Mouse (Mus musculus) intestine, embryonic 14.5 days (tissue): ENCODE measurements around the gene Srebf1. TPM values are rescaled to one million over a fixed set of nuclear protein-coding genes. Genes with fewer than 3 reads are reported as not detected.
A peak's percentile ranks its signal among the peaks of the same experiment; 100 is the strongest.

Experiments
- ATAC-seq: fragments of 200-750 bp; cut with Nextera tagmentation; replicated peaks from 2 replicates; pipeline ENCODE4 v1.8.0; 2017; ENCODE audit warnings: low read depth, moderate number of reproducible peaks, moderate TSS enrichment, moderate library complexity; ENCODE audit not compliant: low FRiP score, low TSS enrichment
- DNase-seq: peaks from one replicate; pipeline ENCODE4 v3.0.0-alpha.2; 2018; ENCODE audit warnings: low spot score
- H3K27ac ChIP-seq: fragments of 300-500 bp; sonication (generic); 2 replicates; pipeline ENCODE4 v1.5.1; 2014; ENCODE audit warnings: low read depth, mild to moderate bottlenecking, control low read depth
- H3K27me3 ChIP-seq: fragments of 300-500 bp; sonication (generic); replicated peaks from 2 replicates; pipeline ENCODE4 v1.6.1; 2014; ENCODE audit warnings: low read length, control low read depth; ENCODE audit not compliant: control insufficient read depth, insufficient read depth
- H3K36me3 ChIP-seq: fragments of 300-500 bp; sonication (generic); 2 replicates; pipeline ENCODE4 v1.6.1; 2014; ENCODE audit warnings: low read length, control low read depth; ENCODE audit not compliant: control insufficient read depth, insufficient read depth
- H3K4me1 ChIP-seq: fragments of 300-500 bp; sonication (generic); replicated peaks from 2 replicates; pipeline ENCODE4 v1.6.1; 2014; ENCODE audit warnings: low read length, control low read depth, mixed read lengths; ENCODE audit not compliant: control insufficient read depth, insufficient read depth
- H3K4me2 ChIP-seq: fragments of 300-500 bp; sonication (generic); 2 replicates; pipeline ENCODE4 v1.6.1; 2014; ENCODE audit warnings: low read length
- H3K4me3 ChIP-seq: fragments of 300-500 bp; sonication (generic); 2 replicates; pipeline ENCODE4 v1.5.1; 2014; ENCODE audit warnings: low read depth, low read length, control low read depth, mixed read lengths
- H3K9ac ChIP-seq: fragments of 300-500 bp; sonication (generic); 2 replicates; pipeline ENCODE4 v1.6.1; 2014; ENCODE audit warnings: mild to moderate bottlenecking, low read length
- H3K9me3 ChIP-seq: fragments of 300-500 bp; sonication (generic); 2 replicates; pipeline ENCODE4 v1.6.1; 2016; ENCODE audit warnings: low read length, control low read depth; ENCODE audit not compliant: control insufficient read depth
- WGBS: fragments of 180-500 bp; shearing (Covaris S2); extraction: QIAGEN DNeasy Blood & Tissue Kit; methylation state at CpG from one replicate; pipeline ENCODE4 v1.1.7; 2014; 5-methylcytosine and 5-hydroxymethylcytosine counted together
- polyA plus RNA-seq: library from polyadenylated mRNA; unstranded; fragments of >200 nt; fragmentation: Nextera tagmentation; extraction: Ambion mirVana; gene quantifications from 2 replicates; pipeline ENCODE4 v1.2.1, GENCODE M21; 2014

Srebf1 gene
- polyA plus RNA-seq, 1 experiment from 2014 or later: 97.7 TPM

DNA sequence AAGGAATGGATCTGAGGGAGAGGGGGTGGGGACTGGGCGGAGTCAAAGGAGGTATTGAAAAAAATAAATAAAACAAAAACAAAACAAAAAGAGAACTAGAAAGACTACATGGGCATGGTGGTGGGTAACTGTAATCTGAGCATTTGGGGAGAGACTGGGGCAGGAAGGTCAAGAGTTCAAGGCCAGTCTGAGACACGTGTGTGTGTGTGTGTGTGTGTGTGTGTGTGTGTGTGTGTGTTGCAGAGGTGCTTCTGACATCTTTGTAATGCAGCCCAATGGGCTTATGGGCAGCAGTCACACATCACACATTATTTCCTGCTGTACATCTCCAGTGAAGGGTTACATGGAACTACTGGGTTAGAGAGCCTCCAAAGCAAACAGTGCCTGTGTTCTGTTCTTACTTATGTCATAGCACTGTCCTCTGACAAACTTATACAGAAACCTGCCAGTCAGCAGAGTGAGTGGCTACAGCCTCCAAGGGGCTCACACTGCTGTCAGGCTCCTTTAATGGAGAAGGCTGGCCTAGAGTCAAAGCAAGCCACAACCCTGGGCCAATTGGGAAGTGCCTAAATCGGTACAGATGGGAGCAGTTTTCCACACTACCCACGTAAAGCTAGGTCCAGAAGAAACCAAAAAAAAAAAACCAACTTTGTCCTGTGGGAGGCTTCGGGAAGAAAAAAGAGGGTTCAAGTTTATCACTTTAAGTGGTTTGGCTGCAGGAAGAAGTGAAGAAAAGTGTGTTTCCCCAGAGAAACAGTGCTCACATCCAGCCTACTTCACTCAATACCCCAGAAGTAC lies 25.6 kb upstream of the Srebf1 start:
- no peak for DNase-seq
- no peak overlapping the region for H3K4me2 ChIP-seq
- peaks cover 9% of the 10 kb centered on the region for H3K4me1 ChIP-seq
- H3K4me3 ChIP-seq: no peak overlapping the region
- H3K36me3 ChIP-seq: 0 out of 2 replicates have a peak, but pooled peaks cover 6% of the 10 kb centered on the region
- H3K9ac ChIP-seq: no peak overlapping the region
- no peaks in the 10 kb centered on the region for H3K27me3 ChIP-seq
- 47% methylated on average over 5 of the region's 5 CpGs for WGBS
- H3K9me3 ChIP-seq: no peaks in the 10 kb centered on the region
- peak overlapping the region; percentile 5; the same call in 1 of the 2 replicates for H3K27ac ChIP-seq
- ATAC-seq: no peak

DNA sequence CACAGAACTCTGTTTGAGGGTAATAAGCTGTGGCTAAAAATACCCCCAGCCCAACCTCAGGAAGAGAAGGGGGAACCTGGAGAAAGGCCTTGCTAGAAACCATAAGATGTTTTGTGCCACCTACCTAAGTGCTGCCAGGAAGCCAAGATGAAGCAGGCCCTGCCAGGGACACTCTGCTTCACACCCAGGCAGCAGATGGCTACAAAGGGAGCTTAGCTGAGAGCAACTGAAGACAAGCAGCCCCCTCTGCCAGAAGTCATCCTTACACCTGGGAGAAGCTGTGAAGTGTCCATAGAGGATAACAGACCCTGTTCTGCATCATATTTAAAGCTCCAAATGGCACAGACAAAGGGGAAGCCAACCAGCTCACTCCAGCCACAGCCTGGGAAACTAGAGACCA lies 23.7 kb upstream of the Srebf1 start:
- Histone ChIP-seq H3K4me3 (no peak overlapping the region), H3K27me3 (no peaks in the 10 kb centered on the region), H3K27ac (no peak overlapping the region), H3K9ac (no peak overlapping the region), H3K9me3 (no peaks in the 10 kb centered on the region), H3K4me1 (peaks cover 9% of the 10 kb centered on the region), H3K4me2 (no peak overlapping the region), H3K36me3 (peaks cover 16% of the 10 kb centered on the region; the same call in 1 of the 2 replicates)
- ATAC-seq: no peak
- DNase-seq: no peak

DNA sequence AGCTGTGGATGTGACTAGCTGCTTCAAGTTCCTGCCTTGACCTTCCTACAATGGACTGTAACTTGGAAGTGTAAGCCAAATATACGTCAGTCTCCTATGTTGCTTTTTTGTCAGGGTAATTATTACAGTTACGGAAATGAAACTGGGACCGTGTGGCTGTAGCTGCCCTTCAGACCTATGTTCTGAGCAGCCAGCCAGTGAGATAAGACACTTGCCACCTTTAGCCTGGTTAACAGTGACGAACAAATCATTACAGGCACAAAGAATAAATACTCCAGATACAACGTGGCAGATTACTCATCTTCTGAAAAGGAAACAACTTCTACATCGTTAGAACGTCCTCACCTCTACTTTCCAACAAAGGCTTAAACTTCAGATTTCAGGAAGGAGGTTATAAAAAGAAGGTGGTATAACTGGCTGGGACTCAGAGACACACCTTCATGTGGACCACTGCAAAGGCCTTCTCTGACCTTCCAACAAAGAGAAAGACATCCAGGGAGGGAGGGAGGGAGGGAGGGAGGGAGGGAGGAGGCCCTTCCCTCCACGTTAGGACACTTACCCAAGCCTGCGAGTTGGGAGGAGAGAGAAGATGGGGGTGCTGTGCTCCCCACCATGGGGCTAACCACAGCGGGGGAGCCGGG lies 22.2 kb upstream of the Srebf1 start:
- 79% methylated on average over 11 of the region's 11 CpGs for WGBS
- ATAC-seq (no peak), DNase-seq (no peak)
- H3K9me3 ChIP-seq: no peaks in the 10 kb centered on the region
- peaks cover 9% of the 10 kb centered on the region for H3K4me1 ChIP-seq
- H3K36me3 ChIP-seq: peaks cover 30% of the 10 kb centered on the region
- no peak overlapping the region for H3K27ac ChIP-seq
- no peaks in the 10 kb centered on the region for H3K27me3 ChIP-seq
- no peak overlapping the region for H3K4me3 ChIP-seq
- no peak overlapping the region for H3K4me2 ChIP-seq
- no peak overlapping the region for H3K9ac ChIP-seq

DNA sequence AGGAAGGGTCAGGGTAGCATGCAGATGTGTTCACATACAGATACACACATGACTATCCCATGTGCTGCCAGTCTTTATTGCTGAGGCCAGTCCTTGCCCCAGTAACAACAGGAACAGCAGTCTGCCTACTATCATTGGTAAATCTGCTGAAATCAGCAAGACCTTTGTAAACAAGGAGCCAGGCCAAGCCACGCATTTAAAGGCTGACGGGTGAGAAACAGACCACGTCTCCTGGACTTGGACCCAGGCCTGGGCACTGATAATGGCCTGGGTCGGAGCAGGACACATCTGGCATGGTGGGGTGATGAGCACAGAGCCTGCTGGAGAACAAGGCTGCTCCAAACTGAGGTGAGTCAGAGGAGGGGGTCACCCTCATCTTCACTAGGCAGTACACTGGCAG lies 18.1 kb upstream of the Srebf1 start:
- Histone ChIP-seq H3K27ac (no peak overlapping the region), H3K36me3 (peaks cover 28% of the 10 kb centered on the region)
- 69% methylated on average over 4 of the region's 4 CpGs for WGBS

DNA sequence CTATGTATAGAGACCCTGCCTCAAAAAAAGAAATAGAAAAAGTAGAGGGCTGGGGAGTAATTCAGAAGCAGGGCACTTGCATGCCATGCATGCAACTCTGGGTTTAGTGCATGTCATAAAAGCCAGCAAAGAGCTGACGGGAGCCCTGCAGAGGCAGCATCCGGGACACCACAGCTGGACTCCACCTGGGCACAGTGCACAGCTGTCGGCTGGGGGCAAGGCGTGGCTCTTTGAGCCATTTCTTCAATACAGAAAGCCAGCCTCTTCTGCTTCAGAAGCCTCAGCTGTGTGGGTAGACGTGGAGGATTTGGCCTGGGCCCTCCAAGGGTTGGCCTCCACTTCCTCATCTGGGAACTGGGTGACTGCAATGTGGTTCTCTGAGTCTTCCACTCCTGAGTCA lies 13.0 kb upstream of the Srebf1 start:
- H3K27ac ChIP-seq: no peak overlapping the region
- no peak for ATAC-seq

More for the DNA sequence above, 18.1 kb upstream of the Srebf1 start:
- Histone ChIP-seq H3K27me3 (no peaks in the 10 kb centered on the region), H3K4me3 (no peak overlapping the region), H3K4me1 (no peaks in the 10 kb centered on the region), H3K9me3 (no peaks in the 10 kb centered on the region), H3K4me2 (no peak overlapping the region), H3K9ac (no peak overlapping the region)
- ATAC-seq (no peak), DNase-seq (no peak)

DNA sequence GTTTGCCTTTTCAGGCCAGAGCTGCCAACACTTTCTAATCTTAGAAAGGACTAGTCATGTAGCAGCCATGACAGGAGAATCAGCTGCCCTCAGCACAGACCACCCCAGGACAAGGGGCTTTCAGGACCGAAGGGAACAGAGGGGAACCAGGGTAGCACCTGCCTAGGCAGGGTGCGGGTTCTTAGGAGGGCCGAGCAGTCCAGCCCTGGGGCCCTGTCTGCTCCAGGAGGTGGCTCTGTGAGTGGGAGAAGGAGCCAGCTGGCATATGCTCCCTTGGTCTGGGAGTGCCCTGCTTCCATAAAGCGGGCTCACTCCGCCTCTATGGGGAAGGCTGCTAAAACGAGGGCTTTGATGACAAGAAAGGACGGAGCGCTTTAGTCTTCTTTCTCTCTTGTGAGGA lies 10.9 kb upstream of the Srebf1 start:
- H3K9me3 ChIP-seq: no peaks in the 10 kb centered on the region
- H3K27me3 ChIP-seq: no peaks in the 10 kb centered on the region
- peaks cover 7% of the 10 kb centered on the region; the same call in 1 of the 2 replicates for H3K4me1 ChIP-seq
- no peak overlapping the region for H3K27ac ChIP-seq
- no peak overlapping the region for H3K9ac ChIP-seq
- DNase-seq: no peak
- no peak for ATAC-seq
- 0 out of 2 replicates have a peak, but pooled peaks cover 4% of the 10 kb centered on the region for H3K36me3 ChIP-seq
- 78% methylated on average over 8 of the region's 8 CpGs for WGBS
- no peak overlapping the region for H3K4me2 ChIP-seq
- H3K4me3 ChIP-seq: no peak overlapping the region

More for the DNA sequence above, 13.0 kb upstream of the Srebf1 start:
- DNase-seq: no peak
- Histone ChIP-seq H3K4me3 (no peak overlapping the region), H3K9ac (no peak overlapping the region), H3K4me1 (peaks cover 7% of the 10 kb centered on the region; the same call in 1 of the 2 replicates), H3K27me3 (no peaks in the 10 kb centered on the region), H3K9me3 (no peaks in the 10 kb centered on the region), H3K4me2 (no peak overlapping the region), H3K36me3 (peaks cover 6% of the 10 kb centered on the region; the same call in 1 of the 2 replicates)
- 78% methylated on average over 5 of the region's 5 CpGs for WGBS

DNA sequence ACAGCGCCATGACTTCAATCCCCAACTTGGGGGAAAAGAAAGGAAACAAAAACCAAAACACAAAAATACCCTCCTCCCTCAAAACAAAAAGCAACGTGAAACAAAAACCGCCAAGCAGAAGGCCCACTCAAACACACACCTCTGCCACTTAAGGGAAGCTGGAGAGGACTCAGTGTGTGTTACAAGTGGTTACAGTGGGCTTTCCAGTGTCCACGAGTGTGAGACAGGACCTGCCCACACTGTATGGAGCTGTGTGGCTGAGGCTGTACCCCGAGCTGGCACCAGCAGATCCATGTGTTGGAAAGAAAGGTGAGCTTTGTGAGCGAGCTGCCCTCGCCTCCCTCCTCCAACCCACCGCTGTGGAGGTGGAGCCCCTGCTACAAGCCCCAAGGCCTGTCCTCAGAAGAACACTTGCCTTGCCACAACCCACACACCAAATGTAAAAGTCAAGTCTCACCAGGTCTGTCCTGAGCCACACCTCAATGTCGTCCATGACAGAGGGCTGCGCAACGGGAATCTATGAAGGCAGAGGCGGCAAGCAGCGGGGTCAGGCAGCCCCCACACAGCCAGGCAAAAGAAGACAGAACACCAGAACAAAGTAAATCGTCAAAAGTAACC lies 10.2 kb upstream of the Srebf1 start:
- Histone ChIP-seq H3K27me3 (no peaks in the 10 kb centered on the region), H3K36me3 (0 out of 2 replicates have a peak, but pooled peaks cover 4% of the 10 kb centered on the region), H3K4me2 (no peak overlapping the region), H3K4me1 (peaks cover 7% of the 10 kb centered on the region; the same call in 1 of the 2 replicates), H3K4me3 (no peak overlapping the region), H3K9ac (no peak overlapping the region), H3K9me3 (no peaks in the 10 kb centered on the region), H3K27ac (no peak overlapping the region)
- no peak for DNase-seq
- 79% methylated on average over 14 of the region's 14 CpGs for WGBS
- no peak for ATAC-seq

DNA sequence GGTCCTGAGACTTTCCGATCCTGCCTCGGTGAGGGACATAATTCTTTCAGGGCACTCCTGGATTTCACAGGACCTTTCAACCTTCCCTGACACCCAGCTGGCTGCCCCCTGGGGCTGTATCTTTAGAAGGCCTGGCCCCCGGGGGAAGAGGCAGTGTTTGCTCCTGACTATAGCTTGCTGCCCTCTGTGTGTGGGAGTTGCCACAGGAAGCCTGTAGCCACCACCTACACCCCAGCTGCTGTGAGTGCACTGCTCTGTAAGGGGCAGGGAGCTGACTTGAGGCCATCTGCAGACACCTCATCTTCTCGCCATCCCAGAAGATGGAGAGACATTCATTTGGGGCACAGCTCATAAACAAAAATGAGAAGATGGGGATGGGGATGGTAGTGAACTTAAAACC lies 9.6 kb upstream of the Srebf1 start:
- no peak for DNase-seq
- ATAC-seq: no peak

More for the DNA sequence above, 9.6 kb upstream of the Srebf1 start:
- Histone ChIP-seq H3K4me1 (peaks cover 7% of the 10 kb centered on the region; the same call in 1 of the 2 replicates), H3K27me3 (no peaks in the 10 kb centered on the region), H3K27ac (no peak overlapping the region), H3K36me3 (0 out of 2 replicates have a peak, but pooled peaks cover 4% of the 10 kb centered on the region), H3K9ac (no peak overlapping the region), H3K4me3 (no peak overlapping the region), H3K9me3 (no peaks in the 10 kb centered on the region), H3K4me2 (no peak overlapping the region)
- WGBS: 45% methylated on average over 4 of the region's 4 CpGs
